17 mouse cellular contexts compared by ENCODE assay signal in genomic region chr5:151196603-151197272, GRCm38 (mm10). TPM values are rescaled to one million over a fixed set of nuclear protein-coding genes. Genes with fewer than 3 reads are reported as not detected.
DNase-seq lines count a peak whose midpoint lies in the region; ATAC-seq lines count a peak whose summit lies in the region.
"Had no signal": no experiment of that assay in that cellular context is flagged by ENCODE, and none has a peak within 500 bp of the region (broad histone marks: within the 10 kb centered on the region; RNA-seq: fewer than 3 reads in every experiment).

No protein-coding gene starts in this region.

- 51% methylated on average over 13 of the region's 13 CpGs for WGBS in hindbrain, embryonic 10.5 days
- 38% methylated on average over 13 of the region's 13 CpGs for WGBS in hindbrain, embryonic 14.5 days
- 83% methylated on average over 13 of the region's 13 CpGs for WGBS in forebrain, embryonic 10.5 days

- H3K9ac ChIP-seq in hindbrain, embryonic 14.5 days = no peak overlapping the region
- H3K9ac ChIP-seq: forebrain, embryonic 15.5 days; heart, embryonic 13.5 days; hindbrain, embryonic 12.5 days had no signal

- no peaks in the 10 kb centered on the region for H3K36me3 ChIP-seq in hindbrain, embryonic 10.5 days
- no peaks in the 10 kb centered on the region for H3K36me3 ChIP-seq in hindbrain, embryonic 14.5 days (replicated peaks; ENCODE audit: control insufficient read depth, insufficient read depth)
- no peaks in the 10 kb centered on the region for H3K36me3 ChIP-seq in forebrain, embryonic 10.5 days (replicated peaks)
- H3K36me3 ChIP-seq: forebrain, embryonic 15.5 days; heart, embryonic 13.5 days; hindbrain, embryonic 12.5 days had no signal

- H3K4me2 ChIP-seq in hindbrain, embryonic 14.5 days (replicated peaks) = no peak overlapping the region
- H3K4me2 ChIP-seq: forebrain, embryonic 15.5 days; heart, embryonic 13.5 days; hindbrain, embryonic 12.5 days had no signal

- ATAC-seq in hindbrain, embryonic 14.5 days (ENCODE audit: low FRiP score) = no peak
- ATAC-seq in inflammation-experienced regulatory T-cells, adult 6 months = no peak
- ATAC-seq: CD4-positive, CD25-positive, alpha-beta regulatory T cell, adult 4 months; forebrain, embryonic 15.5 days; Patski had no signal

- peaks cover 8% of the 10 kb centered on the region; the same call in 1 of the 2 replicates for H3K4me1 ChIP-seq in hindbrain, embryonic 10.5 days (replicated peaks)
- no peaks in the 10 kb centered on the region for H3K4me1 ChIP-seq in hindbrain, embryonic 14.5 days (replicated peaks; ENCODE audit: control insufficient read depth, insufficient read depth, low read length)
- peaks cover 7% of the 10 kb centered on the region; the same call in 1 of the 2 replicates for H3K4me1 ChIP-seq in forebrain, embryonic 10.5 days
- H3K4me1 ChIP-seq: forebrain, embryonic 15.5 days; hindbrain, embryonic 12.5 days had no signal

- H3K27ac ChIP-seq in hindbrain, embryonic 10.5 days = no peak overlapping the region
- no peak overlapping the region for H3K27ac ChIP-seq in hindbrain, embryonic 14.5 days
- no peak overlapping the region for H3K27ac ChIP-seq in forebrain, embryonic 10.5 days
- H3K27ac ChIP-seq: forebrain, embryonic 15.5 days; heart, embryonic 13.5 days; hindbrain, embryonic 12.5 days had no signal

- H3K9me3 ChIP-seq in hindbrain, embryonic 10.5 days = 0 out of 2 replicates have a peak, but pooled peaks cover 2% of the 10 kb centered on the region
- no peaks in the 10 kb centered on the region for H3K9me3 ChIP-seq in hindbrain, embryonic 14.5 days (ENCODE audit: control insufficient read depth, low read length)
- no peaks in the 10 kb centered on the region for H3K9me3 ChIP-seq in forebrain, embryonic 10.5 days
- H3K9me3 ChIP-seq: forebrain, embryonic 15.5 days; heart, embryonic 13.5 days; hindbrain, embryonic 12.5 days had no signal

- DNase-seq in hindbrain, embryonic 10.5 days (ENCODE audit: low spot score) = peak; percentile 10
- DNase-seq in hindbrain, embryonic 14.5 days (ENCODE audit: low spot score) = no peak
- peak; percentile 81 for DNase-seq in MN1 (ENCODE audit: low spot score)
- DNase-seq in adrenal gland, postnatal 36 days = peak; percentile 58 to 68
- peak; percentile 80 for DNase-seq in lung, postnatal 36 days
- no peak for DNase-seq in B cell, adult 2 months
- no peak for DNase-seq in forebrain, embryonic 10.5 days (ENCODE audit: extremely low spot score, low spot score)
- DNase-seq: cerebellum, postnatal 14 days; gastrocnemius, postnatal 14 days; left cerebral cortex, postnatal 4 days; midbrain, embryonic 14.5 days had no signal

- no peak overlapping the region for H3K4me3 ChIP-seq in hindbrain, embryonic 10.5 days
- no peak overlapping the region for H3K4me3 ChIP-seq in hindbrain, embryonic 14.5 days (replicated peaks; ENCODE audit: low read length)
- no peak overlapping the region for H3K4me3 ChIP-seq in forebrain, embryonic 10.5 days
- H3K4me3 ChIP-seq: forebrain, embryonic 15.5 days; heart, embryonic 13.5 days; hindbrain, embryonic 12.5 days had no signal

- H3K27me3 ChIP-seq in hindbrain, embryonic 10.5 days (ENCODE audit: insufficient read depth, poor library complexity, severe bottlenecking) = no peaks in the 10 kb centered on the region
- no peaks in the 10 kb centered on the region for H3K27me3 ChIP-seq in hindbrain, embryonic 14.5 days (ENCODE audit: control insufficient read depth, insufficient read depth, low read length)
- H3K27me3 ChIP-seq in forebrain, embryonic 10.5 days (ENCODE audit: poor library complexity, severe bottlenecking) = no peaks in the 10 kb centered on the region
- H3K27me3 ChIP-seq: forebrain, embryonic 15.5 days; heart, embryonic 13.5 days; hindbrain, embryonic 12.5 days; Patski had no signal

RNA-seq across cellular contexts. Expression of gene Stard13, which starts 36.9 kb away (rescaled TPM):
- polyA plus RNA-seq in hindbrain, embryonic 10.5 days (2016; fragmentation: Nextera tagmentation; extraction: Ambion mirVana) = 3.4 and 5.0 TPM in 2 replicates
- 6.0 and 7.1 TPM in 2 replicates for polyA plus RNA-seq in hindbrain, embryonic 14.5 days (2014; fragmentation: Nextera tagmentation; extraction: Ambion mirVana)
- total RNA-seq in adrenal gland, postnatal 36 days (2021) = 10 to 100 TPM; 15.4 to 20.8 TPM
- under 1 TPM in 1 of 3 experiments, not detected in 2; 0.30 TPM for polyA plus RNA-seq in inflammation-experienced regulatory T-cells, adult 6 months (2017; shearing (Covaris generic))
- 3.1 and 3.7 TPM in 2 replicates for polyA plus RNA-seq in forebrain, embryonic 10.5 days (2016; fragmentation: Nextera tagmentation; extraction: Ambion mirVana)
- polyA plus RNA-seq: CD4-positive, CD25-positive, alpha-beta regulatory T cell, adult 4 months had no signal

Comparison
In these comparisons a context has a peak if more than half of its experiments do, and no peak if none do; other contexts are left out.
1. DNase-seq: peak in hindbrain, embryonic 10.5 days (single experiment), MN1 (single experiment), adrenal gland, postnatal 36 days (2 of 2) and lung, postnatal 36 days (single experiment); none in hindbrain, embryonic 14.5 days (single experiment), B cell, adult 2 months (0 of 2) and forebrain, embryonic 10.5 days (single experiment).